Mouse (Mus musculus): ENCODE data around the gene Sult2b1.

Sult2b1 gene

DNA sequence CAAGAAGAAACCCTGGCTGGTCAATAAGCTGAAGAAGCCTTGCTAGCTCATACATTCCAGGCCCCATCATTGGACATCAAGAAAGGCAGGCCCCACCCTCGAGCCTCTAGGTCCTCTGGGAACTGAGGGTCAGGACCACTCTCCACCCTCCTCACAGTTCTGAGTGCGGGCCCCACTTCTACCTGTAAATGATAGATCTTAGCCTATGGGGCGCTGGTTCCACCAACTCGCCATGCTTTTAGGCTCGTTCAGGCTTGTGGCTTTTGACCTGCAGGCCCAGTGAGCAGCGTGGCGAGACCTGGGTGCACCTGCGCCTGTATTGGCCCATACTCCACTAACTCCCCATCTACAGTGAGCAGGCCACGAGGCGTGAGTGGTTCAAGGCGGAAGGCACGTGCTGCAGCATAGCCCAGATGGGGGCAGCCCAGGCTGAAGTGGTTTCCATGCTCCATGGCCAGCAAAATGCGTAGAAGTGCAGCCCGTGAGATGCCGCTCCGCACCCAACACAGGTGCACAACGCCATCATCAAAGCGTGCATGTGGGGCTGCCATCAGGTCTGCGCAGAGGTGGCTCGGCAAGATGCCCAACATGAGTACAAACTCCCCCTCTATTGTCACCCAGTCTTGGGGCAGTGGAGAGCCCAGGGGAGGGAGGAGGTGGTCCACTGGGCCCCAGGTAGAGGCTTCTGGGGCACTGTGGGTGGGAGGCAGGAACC lies 73.8 kb downstream of the Sult2b1 start:
- DNase-seq: peak; percentile 17

DNA sequence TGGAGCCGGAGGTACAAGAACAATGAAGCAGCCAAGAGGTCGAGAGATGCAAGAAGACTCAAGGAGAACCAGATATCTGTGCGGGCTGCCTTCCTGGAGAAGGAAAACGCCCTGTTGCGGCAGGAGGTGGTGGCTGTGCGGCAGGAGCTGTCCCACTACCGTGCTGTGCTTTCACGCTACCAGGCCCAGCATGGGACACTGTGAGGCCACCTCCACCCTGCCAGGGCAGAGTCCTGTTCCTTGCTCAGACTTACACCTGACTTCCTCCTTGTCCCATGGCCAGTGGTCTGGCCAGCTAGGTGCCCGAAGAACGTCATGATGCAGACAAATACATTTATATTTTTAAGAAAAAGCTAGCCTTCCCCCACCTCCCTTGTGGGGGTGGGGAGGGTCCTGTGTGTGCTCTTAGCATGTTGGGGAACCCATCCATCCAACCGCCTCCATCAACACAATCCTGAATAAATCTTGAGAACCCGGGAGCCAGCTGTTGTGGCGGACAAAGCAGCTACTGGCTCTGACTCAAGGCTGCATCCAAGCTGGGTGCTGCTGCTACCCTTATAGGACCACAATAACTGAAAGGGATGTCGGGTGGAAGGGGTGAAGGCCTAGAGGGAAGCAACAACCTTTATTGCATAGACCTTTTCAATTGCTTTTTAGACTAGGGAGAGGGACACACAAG lies 74.7 kb downstream of the Sult2b1 start:
- peak; percentile 19 for DNase-seq

DNA sequence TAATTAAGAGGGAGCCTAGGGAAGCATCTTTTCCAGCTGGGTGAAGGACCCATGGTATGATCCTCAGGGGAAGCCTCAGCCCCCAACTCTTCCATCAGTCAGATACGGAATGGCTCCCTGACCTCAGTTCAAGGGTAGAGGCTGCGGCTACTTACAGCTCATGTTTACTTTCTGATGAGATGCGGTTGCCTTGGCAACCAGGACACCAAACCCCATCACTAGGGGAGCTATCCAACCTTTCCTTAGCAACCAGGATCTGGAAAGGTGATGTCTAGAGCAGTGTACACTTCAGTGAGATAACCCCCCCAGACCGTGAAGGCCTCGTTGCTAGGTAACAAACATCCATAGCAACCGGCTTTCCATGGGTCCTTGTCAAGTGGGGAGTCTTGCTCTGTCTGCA lies 75.4 kb downstream of the Sult2b1 start:
- peak; percentile 7 for DNase-seq

DNA sequence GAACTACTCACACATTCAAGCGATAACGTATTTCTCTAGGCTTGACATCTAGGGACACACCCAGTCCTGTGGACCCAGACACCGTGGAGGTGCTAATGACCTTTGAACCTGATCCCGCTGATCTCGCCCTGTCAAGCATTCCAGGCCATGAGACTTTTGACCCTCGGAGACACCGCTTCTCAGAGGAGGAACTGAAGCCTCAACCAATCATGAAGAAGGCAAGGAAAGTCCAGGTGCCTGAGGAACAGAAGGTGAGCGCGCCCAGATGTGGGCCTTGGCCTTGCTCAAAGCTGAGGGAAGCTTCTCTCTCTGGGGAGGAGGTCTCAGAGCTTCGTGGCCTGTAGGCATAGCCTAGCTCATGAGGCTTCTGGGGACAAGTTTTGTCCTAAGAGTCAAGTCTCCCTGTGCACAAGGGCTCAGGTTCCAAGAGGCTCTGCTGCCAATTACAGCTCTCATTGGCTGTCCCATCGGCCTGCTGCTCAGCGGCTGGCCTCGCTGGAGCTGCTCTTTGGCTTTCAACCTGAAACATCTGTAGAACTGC lies 76.2 kb downstream of the Sult2b1 start:
- peak; percentile 25 for DNase-seq

DNA sequence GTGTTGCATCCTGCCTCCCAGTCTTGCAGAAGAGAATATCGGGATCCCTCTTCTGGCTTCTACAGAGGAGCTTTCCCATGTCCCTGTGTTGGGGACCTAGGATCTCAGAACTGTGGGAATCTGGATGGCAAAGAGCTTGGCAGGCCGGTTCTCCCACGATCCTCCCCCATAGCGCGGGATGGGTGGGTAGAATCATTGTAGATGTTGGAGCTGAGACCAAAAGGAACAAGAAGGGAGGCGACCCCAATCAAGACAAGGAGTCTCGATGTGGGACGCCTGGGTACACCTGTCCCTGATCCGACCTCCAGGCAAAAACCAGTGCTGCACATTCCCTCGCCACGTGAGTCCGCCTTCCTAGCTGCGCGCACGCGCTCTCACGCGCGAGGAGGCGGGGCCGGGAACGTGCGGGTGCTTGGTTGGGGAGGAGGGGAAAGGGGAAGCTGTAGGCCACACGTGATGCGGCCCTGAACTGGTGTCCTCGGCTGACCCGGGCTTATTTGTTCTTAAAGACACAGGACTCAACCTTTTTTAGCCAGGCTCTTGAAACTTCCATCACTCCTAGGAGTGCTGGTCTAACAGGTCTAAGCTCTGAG lies 77.0 kb downstream of the Sult2b1 start:
- DNase-seq: peak; percentile 91

DNA sequence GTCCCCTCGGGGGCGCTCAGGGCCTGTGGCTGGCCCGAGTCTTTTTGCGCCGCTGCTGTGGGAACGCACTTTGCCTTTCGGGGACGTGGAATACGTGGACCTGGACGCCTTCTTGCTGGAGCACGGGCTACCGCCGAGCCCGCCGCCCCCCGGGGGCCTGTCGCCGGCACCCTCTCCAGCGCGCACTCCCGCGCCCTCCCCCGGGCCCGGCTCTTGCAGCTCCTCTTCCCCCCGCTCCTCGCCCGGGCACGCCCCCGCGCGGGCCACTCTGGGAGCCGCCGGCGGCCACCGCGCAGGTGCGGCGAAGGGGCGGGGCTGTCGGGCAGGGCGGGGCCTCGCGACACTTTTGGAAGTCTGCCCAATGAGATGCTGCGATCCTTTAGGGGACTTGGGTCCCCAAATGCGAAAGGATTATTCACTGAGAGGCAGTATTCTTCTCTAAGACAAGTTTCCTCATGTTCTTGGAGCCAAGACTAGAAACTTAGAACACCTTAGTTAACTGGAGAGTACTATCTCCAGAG lies 77.7 kb downstream of the Sult2b1 start:
- DNase-seq: peak; percentile 97

DNA sequence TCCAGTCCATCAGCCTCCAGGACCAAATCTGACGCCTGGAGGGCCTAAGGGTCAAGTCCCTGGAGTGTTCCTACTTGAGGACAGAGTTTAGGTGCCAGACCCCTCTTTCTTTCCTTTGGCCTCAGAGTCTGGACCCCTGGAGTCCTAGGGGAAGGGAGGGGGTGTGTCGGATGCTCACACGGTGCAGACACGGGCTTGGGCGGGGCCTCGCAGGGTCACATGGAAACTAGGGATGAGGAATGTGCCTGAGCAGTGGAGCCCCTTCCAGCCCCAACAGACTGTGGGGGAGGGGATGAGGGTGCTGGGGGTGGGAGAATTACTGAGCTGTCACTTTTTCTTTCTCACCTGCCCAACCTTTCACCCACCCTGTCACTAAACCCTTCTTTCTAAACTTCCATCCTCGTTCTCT lies 78.6 kb downstream of the Sult2b1 start:
- DNase-seq: peak; percentile 69

DNA sequence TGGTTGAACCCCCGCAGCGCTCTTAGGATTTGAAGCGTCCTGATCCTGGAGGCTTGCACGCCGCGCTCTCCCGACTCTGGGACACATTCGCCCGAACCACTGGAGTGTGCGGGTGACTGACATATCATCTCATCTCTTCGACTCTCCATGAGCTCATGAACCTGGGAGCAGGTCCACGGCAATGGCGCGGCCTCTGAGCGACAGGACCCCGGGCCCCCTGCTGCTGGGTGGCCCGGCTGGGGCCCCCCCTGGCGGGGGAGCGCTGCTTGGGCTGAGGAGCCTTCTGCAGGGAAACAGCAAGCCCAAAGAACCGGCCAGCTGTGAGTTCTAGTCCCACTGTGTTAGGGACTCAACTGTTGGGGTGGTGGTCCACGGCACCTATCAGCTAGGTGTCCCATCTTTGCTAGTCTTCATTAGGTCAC lies 79.0 kb downstream of the Sult2b1 start:
- peak; percentile 75 for DNase-seq

DNA sequence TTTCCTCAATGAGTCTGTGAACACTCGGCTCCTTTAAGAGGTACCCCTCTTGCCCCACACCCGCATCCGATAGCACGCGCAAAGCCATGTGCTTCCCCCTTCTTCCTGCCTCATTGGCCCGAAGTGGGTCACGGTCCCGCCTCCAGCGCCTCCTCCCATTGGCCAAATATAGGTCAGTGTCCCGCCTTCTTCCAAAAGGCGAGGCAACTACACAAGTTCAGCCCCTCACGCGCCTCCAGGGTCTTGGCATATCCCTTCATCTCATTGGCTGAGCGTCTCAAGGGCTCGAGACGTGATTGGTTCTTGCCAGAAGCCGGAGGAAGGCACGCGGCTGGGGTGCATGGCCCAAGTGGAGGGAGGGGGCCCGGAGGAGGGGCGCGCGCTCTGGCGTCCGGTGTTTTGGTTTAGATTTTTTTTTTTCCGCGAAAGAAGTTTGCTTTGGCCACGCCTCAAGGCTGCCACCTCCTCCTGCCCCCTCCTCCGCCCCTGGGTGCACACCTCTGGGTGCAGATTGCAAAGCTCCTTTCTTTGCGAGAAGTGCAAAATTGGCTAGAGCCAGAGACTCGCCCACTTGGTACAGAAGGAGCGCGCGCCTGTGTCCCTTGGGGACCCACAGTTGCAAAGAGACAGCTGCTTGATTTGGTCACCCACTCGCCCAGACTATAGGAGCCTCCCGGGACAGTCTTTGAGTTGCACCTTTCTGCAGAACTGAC lies 79.6 kb downstream of the Sult2b1 start, which contains the start of gene Dbp:
Gene Dbp, plus strand, starts transcription at position 359 of the 713 bp plus-strand sequence.
- DNase-seq: peak; percentile 95

DNA sequence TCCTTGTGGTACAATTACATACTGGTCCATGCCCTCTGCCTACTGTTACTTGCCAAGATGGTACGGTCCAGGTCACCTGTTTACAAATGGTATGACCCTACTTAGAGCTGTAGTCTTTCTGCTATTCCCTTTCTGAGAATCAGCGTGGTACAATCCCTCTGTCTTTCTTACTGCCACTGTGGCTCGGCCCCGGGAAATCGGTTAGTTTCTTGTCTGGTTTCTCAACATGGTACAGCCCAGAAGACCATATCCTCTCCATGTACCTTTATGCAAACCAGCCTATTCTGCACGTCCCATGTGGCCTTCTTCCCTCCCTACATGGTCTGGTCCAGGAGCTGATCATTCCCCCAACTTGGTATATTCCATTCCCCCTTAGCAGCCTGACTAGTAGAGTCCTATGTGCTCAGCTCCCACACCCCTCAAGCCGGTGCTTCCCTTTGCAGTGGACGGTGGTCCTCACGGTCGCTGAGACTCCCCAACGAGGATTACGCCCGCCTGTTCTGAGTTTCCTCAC lies 80.4 kb downstream of the Sult2b1 start:
- DNase-seq: peak; percentile 67

DNA sequence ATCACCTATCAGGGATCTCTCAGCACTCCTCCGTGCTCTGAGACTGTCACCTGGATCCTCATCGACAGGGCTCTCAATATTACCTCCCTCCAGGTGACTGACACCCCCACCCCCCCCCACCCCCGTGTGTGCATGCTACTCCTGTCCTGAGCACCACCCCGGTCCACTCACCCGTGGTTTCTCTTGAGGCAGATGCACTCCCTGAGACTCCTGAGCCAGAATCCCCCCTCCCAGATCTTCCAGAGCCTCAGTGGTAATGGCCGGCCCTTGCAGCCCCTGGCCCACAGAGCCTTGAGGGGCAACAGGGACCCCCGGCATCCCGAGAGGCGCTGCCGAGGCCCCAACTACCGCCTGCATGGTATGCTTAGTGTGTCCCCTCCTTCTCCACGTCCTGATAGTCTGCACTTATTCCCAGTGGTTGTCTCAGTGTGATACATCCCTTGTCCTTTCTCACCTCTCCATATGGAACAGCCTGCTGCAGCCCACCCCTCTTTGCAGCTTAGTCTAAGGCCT lies 80.9 kb downstream of the Sult2b1 start:
- DNase-seq: peak; percentile 50

DNA sequence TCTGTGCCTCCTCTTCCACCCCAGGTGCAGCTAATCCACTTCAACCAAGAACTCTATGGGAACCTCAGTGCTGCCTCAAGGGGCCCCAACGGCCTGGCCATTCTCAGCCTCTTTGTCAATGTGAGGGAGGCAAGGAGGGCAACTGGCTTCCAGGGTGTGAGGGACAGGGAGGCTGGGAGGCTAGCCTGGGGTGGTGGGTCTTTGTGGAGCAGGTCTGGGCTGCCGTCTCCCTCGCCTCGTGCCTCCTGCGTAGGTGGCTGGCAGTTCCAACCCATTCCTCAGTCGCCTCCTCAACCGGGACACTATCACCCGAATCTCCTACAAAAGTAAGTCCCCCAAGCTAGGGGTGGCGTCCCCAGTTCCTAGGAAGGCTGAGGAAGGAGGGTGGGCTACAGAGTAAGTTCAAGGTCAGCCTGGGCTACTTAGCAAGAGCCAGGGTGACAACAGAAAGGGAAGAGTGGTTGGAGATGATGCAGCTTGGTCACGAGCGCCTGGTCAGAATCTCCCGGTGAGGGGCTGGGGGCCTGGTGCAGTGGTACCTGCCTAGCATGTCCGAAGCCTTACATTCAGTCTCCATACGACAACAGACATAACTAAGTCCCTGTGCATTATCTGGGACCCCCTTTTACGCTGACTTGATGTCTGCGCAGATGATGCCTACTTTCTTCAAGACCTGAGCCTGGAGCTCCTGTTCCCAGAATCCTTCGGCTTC lies 81.5 kb downstream of the Sult2b1 start:
- peak; percentile 27 for DNase-seq

DNA sequence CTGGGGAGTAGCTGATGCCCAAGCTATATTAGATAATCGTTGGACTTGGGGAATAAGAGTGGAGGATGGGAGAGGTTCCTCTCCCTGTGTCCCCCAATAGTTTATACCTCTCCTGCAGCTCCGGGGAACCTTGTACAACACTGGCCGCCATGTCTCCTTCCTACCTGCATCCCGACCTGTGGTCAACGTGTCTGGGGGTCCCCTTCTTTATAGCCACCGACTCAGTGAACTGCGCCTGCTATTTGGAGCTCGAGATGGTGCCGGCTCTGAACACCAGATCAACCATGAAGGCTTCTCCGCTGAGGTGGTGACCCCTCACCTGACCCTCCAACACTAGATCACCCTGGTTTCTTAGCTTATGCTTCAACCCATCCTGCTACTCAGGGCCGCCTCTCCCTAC lies 82.2 kb downstream of the Sult2b1 start:
- DNase-seq: no peak

DNA sequence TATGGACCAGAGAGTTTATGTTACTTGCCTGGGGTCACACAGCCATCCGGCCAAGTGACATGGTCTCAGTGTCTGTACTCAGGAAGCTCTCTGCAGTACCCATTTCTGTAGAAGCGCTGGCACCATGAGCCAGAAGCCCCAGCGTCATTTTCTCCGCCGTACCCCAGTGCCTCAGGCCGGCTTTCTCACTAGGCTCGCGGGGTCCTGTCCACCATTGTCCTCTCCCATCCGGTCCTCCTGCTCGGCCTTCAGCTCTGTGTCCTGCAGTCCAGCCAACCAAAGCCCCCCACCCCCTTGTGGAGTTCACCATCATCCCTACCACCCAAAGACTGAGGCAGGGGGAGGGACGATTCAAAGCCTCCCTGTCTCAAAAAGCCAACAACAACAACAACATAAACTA lies 82.9 kb downstream of the Sult2b1 start:
- DNase-seq: no peak

DNA sequence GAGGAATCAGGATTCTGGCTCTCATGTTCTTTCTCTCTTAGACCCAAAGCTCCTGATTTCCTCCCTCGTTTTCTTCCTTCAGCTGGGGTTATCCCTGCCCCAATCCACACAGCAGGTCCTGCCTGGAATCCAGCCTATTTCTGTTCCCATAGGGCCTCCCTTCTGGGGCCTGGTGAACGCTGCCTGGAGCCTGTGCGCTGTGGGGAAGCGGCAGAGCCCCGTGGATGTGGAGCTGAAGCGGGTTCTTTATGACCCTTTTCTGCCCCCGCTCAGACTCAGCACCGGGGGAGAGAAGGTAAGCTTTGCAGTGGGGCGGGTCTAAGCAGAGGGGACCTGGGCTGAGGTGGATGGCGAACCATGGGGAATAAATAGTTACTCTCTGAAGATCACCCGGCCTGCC lies 83.4 kb downstream of the Sult2b1 start:
- no peak for DNase-seq

DNA sequence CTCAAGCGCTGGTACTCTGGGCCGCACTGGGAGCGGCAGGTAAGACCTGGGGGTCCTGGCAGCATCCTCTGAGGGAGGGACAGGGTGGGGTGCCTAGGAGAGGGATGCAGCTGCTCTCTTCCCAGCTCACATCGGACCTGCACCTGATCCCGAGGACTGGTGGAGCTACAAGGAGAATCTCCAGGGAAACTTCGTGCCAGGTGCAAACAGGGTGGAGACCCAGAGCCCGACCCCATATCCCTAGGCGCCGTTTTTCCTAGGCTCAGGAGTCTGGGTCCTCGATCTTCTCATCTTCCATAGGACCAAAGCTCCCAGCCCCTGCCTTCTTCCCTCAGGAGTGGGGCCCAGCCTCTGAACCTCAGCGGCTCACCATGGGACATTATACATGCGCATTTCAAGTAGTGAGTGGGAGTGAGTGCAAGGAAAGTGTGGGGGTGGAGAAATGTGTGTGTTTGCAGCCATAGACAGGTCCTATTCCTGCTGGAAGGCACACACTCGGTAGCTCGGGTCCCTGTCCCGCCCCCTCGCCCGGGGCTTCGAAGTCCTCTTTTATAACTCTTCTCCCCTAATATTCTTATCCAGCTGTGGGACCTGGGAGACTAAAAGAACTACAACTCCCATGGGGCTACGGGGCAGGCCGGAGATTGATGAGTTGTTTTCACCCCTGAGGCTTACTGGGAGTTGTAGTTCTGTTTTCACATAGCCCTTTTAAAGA lies 84.0 kb downstream of the Sult2b1 start:
- DNase-seq: peak; percentile 76

DNA sequence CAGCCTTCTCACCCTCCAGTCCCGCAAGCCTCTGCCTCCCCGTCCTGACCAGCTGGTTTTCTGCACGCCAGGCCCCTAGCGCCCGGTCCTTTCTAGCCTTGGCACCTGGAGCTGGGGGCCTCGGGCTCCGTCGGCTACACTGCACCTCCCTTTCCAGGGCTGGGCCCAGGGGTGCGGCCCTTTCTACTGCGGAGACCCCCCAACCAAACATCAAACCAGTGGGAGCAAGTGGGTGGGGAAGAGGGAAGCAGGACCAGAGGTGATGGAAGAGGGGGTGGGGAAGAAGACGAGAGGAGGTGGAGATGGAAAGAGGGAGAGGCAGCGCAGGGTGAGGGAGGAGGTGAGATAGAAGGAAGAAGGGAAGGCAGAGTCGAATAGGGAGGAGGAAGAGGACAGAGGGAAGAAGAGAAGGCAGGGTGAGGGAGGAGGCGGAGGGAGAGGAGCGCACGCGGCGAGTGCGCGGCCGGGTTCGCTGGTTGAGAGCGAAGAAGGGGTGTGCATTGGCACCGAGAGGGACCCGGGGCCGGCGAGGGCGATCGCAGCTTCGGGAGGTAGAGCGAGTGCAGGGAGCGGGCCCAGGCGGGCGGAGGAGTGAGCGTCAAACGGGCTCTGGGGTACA lies 84.8 kb downstream of the Sult2b1 start, which contains the start of gene Car11:
Gene Car11, plus strand, starts transcription at position 321 of the 619 bp plus-strand sequence.
- peak; percentile 66 for DNase-seq

DNA sequence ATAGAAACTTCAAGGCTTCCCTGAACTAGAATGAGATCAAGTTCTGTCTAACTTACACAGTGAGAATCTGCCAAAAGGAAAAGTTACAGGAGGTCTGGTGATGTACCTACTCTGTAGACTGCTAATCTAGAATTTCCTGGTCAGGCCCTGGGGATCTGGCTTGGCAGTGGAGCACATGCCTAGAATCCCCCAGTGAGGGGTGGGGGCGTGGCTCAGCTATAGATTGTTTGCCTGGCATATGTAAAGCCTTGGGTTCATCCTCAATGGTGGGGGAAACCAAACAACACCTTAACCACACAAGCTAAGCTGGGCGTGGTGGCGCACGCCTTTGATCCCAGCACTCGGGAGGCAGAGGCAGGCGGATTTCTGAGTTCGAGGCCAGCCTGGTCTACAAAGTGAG lies 86.6 kb downstream of the Sult2b1 start:
- peak; percentile 24 for DNase-seq

DNA sequence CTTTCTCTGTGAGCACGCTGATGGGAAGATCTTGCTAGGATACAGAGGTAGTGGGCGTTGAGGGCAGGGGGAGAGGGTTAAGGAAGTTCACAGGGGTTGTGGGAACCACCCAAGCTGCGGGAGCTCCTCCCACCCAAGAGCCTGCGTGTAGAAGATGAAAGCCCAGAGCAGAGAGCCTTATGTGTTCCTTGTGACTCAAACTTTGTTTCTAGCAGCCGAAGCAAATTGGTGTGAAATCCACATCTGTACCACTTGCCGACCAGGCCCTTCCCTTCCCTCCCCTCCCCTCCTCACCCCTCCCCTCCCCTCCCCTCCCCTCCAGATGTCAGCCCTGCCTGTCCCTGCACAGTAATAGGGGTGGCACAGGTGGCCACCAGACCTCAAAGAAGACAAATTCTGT lies 89.4 kb downstream of the Sult2b1 start:
- DNase-seq: peak; percentile 57

DNA sequence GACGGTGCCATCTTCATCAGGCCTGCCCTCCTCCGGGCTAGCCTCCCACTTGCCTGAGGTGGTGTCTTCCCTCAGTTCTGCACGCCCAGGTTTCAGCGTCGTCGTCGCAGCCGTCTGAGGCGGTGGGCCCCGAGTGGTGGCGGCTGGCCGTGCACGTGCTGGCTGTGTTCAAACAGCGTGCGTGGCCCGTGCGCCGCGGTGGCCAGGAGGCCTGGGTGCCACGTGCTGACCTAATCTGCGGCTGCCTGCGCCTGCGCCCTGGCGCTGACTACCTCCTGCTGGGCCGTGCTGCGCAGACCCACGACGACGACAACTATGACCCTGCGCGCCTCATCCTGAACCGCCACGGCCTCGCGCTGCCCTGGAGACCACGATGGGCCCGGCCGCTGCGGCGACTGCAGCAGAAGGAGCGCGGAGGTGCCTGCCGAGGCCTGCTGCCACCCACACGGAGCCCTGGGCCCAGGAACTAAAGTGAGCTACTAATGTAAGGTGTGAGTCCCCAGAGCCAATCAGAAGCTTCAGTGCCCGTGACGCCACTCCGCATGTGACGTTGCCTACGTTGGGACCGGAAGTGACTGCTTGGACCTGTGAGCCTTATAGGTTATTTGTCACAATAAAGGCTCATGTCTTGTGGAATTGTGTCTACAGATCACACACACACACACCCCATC lies 90.4 kb downstream of the Sult2b1 start, which contains the start of gene Sec1:
Gene Sec1, minus strand, starts transcription at position 482 of the 671 bp plus-strand sequence.
- DNase-seq: peak; percentile 24
